Mouse (Mus musculus) limb, embryonic 14.5 days (tissue): ENCODE results near the gene Lnx1. TPM values are rescaled to one million over a fixed set of nuclear protein-coding genes. Genes with fewer than 3 reads are reported as not detected.

ENCODE experiments used
- ATAC-seq: fragments of 200-750 bp; cut with Nextera tagmentation; 2 replicates; pipeline ENCODE4 v1.8.0; 2017; ENCODE audit warnings: low read depth, moderate number of reproducible peaks, moderate TSS enrichment; ENCODE audit not compliant: low FRiP score
- DNase-seq: peaks from one replicate; pipeline ENCODE4 v3.0.0-alpha.2; 2015; ENCODE audit warnings: low spot score
- H3K27ac ChIP-seq: fragments of 300-500 bp; sonication (generic); replicated peaks from 2 replicates; pipeline ENCODE4 v1.5.1; 2014; ENCODE audit warnings: low read depth, mild to moderate bottlenecking, low read length, moderate library complexity, mixed read lengths
- H3K27me3 ChIP-seq: fragments of 300-500 bp; sonication (generic); 2 replicates; pipeline ENCODE4 v1.6.1; 2014; ENCODE audit warnings: low read length, mixed read lengths; ENCODE audit not compliant: control insufficient read depth, insufficient read depth
- H3K36me3 ChIP-seq: fragments of 300-500 bp; sonication (generic); 2 replicates; pipeline ENCODE4 v1.6.1; 2014; ENCODE audit warnings: mild to moderate bottlenecking, low read length, moderate library complexity, mixed read lengths; ENCODE audit not compliant: control insufficient read depth, insufficient read depth
- H3K4me1 ChIP-seq: fragments of 300-500 bp; sonication (generic); 2 replicates; pipeline ENCODE4 v1.6.1; 2014; ENCODE audit warnings: antibody characterized with exemption, low read length, mixed read lengths; ENCODE audit not compliant: control insufficient read depth, insufficient read depth
- H3K4me2 ChIP-seq: fragments of 300-500 bp; sonication (generic); replicated peaks from 2 replicates; pipeline ENCODE4 v1.6.1; 2014; ENCODE audit warnings: low read depth, mild to moderate bottlenecking, low read length, moderate library complexity; ENCODE audit not compliant: severe bottlenecking
- H3K4me3 ChIP-seq: fragments of 300-500 bp; sonication (generic); replicated peaks from 2 replicates; pipeline ENCODE4 v1.5.1; 2014; ENCODE audit warnings: low read length
- H3K9ac ChIP-seq: fragments of 300-500 bp; sonication (generic); 2 replicates; pipeline ENCODE4 v1.6.1; 2014; ENCODE audit warnings: mild to moderate bottlenecking, low read depth, low read length, moderate library complexity; ENCODE audit not compliant: severe bottlenecking
- H3K9me3 ChIP-seq: fragments of 300-500 bp; sonication (generic); 2 replicates; pipeline ENCODE4 v1.6.1; 2016; ENCODE audit warnings: low read length; ENCODE audit not compliant: control insufficient read depth
- POLR2A ChIP-seq: fragments of 200-500 bp; IDR thresholded peaks from 2 replicates; pipeline ENCODE4 v1.8.0; 2012; ENCODE audit warnings: inconsistent platforms, mild to moderate bottlenecking, moderate library complexity, borderline replicate concordance; ENCODE audit not compliant: insufficient read depth, insufficient read length; ENCODE audit errors: extremely low read depth
- WGBS: fragments of 180-500 bp; shearing (Covaris S2); extraction: QIAGEN DNeasy Blood & Tissue Kit; methylation state at CpG from one replicate; pipeline ENCODE4 v1.1.7; 2014; 5-methylcytosine and 5-hydroxymethylcytosine counted together
- polyA plus RNA-seq, 2 experiments: library from polyadenylated mRNA; depleted of rRNA in 1 of 2; stranded (reverse) in 1 of 2; unstranded in 1 of 2; fragments of >200 nt; fragmentation: Nextera tagmentation in 1 of 2; extraction: Ambion mirVana in 1 of 2; gene quantifications; 2 replicates each; pipeline versions ENCODE4 v1.2.1 to v1.2.3; 2012 to 2014

Gene Lnx1
- polyA plus RNA-seq, 2 experiments = 0.92 to 1.0 TPM

- DNase-seq (no peak), ATAC-seq (no peak)
- no peak for TF ChIP-seq POLR2A
- Histone ChIP-seq H3K9me3 (no peaks in the 10 kb centered on the region), H3K36me3 (no peaks in the 10 kb centered on the region), H3K27ac (no peak overlapping the region), H3K4me1 (no peaks in the 10 kb centered on the region; the same call in 1 of the 2 replicates), H3K27me3 (no peaks in the 10 kb centered on the region), H3K4me3 (no peak overlapping the region), H3K4me2 (no peak overlapping the region), H3K9ac (no peak overlapping the region)
- 61% methylated on average over 6 of the region's 6 CpGs for WGBS
Measured at GRCm38 (mm10) chr5:74728186-74728585, 25.5 kb upstream of the Lnx1 start.

DNA sequence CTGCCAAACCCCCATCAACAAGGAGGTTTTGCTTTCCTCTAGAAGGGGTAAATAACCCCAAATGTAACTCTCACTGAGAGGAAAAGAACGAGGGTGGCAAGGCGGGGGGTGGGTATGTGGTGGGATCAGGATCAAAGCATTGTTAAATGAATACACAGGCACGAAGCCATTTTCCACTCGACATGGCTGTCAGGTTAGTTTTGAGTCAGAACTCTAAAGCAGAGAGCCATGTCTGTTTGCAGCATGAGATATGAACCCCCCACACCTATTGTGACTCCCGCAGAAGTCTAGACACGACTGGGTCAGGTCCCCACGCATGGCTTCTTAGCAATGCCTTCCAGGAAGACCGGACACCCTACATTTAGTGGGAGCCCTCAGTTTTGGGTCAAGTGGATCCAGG lies 24.6 kb upstream of the Lnx1 start:
- H3K4me3 ChIP-seq = no peak overlapping the region

GRCm38 (mm10) chr5:74725541-74725940 lies 22.8 kb upstream of the Lnx1 start:
- H3K27ac ChIP-seq = no peak overlapping the region
- 41% methylated on average over 4 of the region's 4 CpGs for WGBS
- H3K9me3 ChIP-seq = no peaks in the 10 kb centered on the region
- no peak overlapping the region for H3K4me3 ChIP-seq
- TF ChIP-seq POLR2A = no peak
- H3K4me2 ChIP-seq = no peak overlapping the region
- H3K9ac ChIP-seq = no peak overlapping the region
- H3K36me3 ChIP-seq = no peaks in the 10 kb centered on the region
- H3K4me1 ChIP-seq = no peaks in the 10 kb centered on the region; the same call in 1 of the 2 replicates
- DNase-seq (no peak), ATAC-seq (no peak)
- no peaks in the 10 kb centered on the region for H3K27me3 ChIP-seq

More for the DNA sequence above, 24.6 kb upstream of the Lnx1 start:
- Histone ChIP-seq H3K36me3 (no peaks in the 10 kb centered on the region), H3K27ac (no peak overlapping the region), H3K27me3 (no peaks in the 10 kb centered on the region), H3K9me3 (no peaks in the 10 kb centered on the region), H3K4me2 (no peak overlapping the region), H3K9ac (no peak overlapping the region), H3K4me1 (no peaks in the 10 kb centered on the region; the same call in 1 of the 2 replicates)
- DNase-seq = no peak
- WGBS = 68% methylated on average over 8 of the region's 8 CpGs
- no peak for TF ChIP-seq POLR2A
- ATAC-seq = no peak

- Histone ChIP-seq H3K27ac (no peak overlapping the region), H3K27me3 (no peaks in the 10 kb centered on the region), H3K9ac (no peak overlapping the region), H3K4me1 (no peaks in the 10 kb centered on the region), H3K4me3 (no peak overlapping the region), H3K9me3 (no peaks in the 10 kb centered on the region), H3K4me2 (no peak overlapping the region), H3K36me3 (no peaks in the 10 kb centered on the region)
- ATAC-seq = no peak
- DNase-seq = no peak
- 58% methylated on average over 3 of the region's 3 CpGs for WGBS
- no peak for TF ChIP-seq POLR2A
Measured at GRCm38 (mm10) chr5:74721816-74722215, 19.1 kb upstream of the Lnx1 start.

- no peaks in the 10 kb centered on the region for H3K36me3 ChIP-seq
- no peak overlapping the region for H3K4me3 ChIP-seq
- no peak overlapping the region for H3K4me2 ChIP-seq
- no peaks in the 10 kb centered on the region for H3K27me3 ChIP-seq
- TF ChIP-seq POLR2A = no peak
- H3K9ac ChIP-seq = no peak overlapping the region
- no peak overlapping the region for H3K27ac ChIP-seq
- H3K4me1 ChIP-seq = no peaks in the 10 kb centered on the region
- WGBS = 76% methylated on average over 9 of the region's 9 CpGs
- DNase-seq (no peak), ATAC-seq (no peak)
- H3K9me3 ChIP-seq = no peaks in the 10 kb centered on the region
Measured at GRCm38 (mm10) chr5:74720661-74721060, 17.9 kb upstream of the Lnx1 start.

DNA sequence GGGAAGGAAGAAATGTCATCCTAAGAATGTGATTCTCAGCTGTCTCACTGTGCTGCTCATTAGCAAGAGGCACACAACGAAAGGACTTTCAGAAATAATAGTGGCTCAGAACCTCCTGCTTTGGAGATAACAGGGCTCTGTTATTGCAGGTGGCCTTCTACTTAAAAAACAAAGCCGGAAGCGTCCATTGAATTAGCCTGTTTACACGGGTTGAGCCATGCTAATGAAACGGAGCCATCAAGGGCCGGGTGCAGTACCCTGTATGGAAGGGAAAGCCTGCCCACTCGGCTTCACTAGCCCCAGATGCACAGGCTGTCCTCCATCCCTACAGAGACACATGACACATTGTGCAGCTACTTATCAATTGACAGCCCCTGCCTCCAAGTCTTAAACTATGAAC lies 13.5 kb upstream of the Lnx1 start:
- no peak for TF ChIP-seq POLR2A
- no peak overlapping the region for H3K4me3 ChIP-seq
- no peaks in the 10 kb centered on the region for H3K9me3 ChIP-seq
- no peaks in the 10 kb centered on the region for H3K36me3 ChIP-seq
- no peak overlapping the region for H3K27ac ChIP-seq
- no peaks in the 10 kb centered on the region for H3K4me1 ChIP-seq
- H3K9ac ChIP-seq = no peak overlapping the region
- H3K4me2 ChIP-seq = no peak overlapping the region
- H3K27me3 ChIP-seq = no peaks in the 10 kb centered on the region
- no peak for DNase-seq
- ATAC-seq = no peak
- 41% methylated on average over 7 of the region's 7 CpGs for WGBS
